In the genomic region with DNA sequence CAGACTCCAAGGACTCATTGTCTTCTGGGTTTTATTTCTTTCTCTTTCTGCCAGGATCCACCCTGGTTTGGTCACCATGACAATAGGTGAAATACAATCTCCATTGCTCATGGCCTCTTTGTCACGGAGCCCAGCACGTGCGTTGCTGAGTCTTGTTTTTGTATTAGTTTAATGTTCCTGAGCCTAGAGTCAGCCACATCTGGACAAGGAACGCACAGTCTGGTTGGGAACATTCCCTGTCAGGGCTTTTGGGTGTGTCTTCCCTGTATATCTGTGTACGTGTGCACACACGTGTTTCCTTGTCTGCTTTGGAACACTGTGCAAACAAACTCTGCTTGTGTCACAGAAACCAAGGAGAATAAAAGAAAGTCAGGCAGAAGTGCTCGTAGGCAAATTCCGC, we compare ENCODE assay signal across 14 mouse cellular contexts.
DNase-seq lines count a peak whose midpoint lies in the region; ATAC-seq and TF ChIP-seq lines count a peak whose summit lies in the region.
"Had no signal": no experiment of that assay in that cellular context is flagged by ENCODE, and none has a peak within 500 bp of the region (broad histone marks: within the 10 kb centered on the region; RNA-seq: fewer than 3 reads in every experiment).

No protein-coding gene starts in this region.

- H3K27me3 ChIP-seq in lung, postnatal 0 days (replicated peaks; ENCODE audit: insufficient read depth, low read length), result no peaks in the 10 kb centered on the region
- H3K27me3 ChIP-seq in embryonic facial prominence, embryonic 15.5 days, result no peaks in the 10 kb centered on the region
- H3K27me3 ChIP-seq in limb, embryonic 15.5 days, result no peaks in the 10 kb centered on the region
- no peaks in the 10 kb centered on the region; the same call in 1 of the 2 replicates for H3K27me3 ChIP-seq in midbrain, embryonic 16.5 days (ENCODE audit: control insufficient read depth, insufficient read depth, low read depth, low read length)
- peaks cover 12% of the 10 kb centered on the region; the same call in 1 of the 2 replicates for H3K27me3 ChIP-seq in kidney, embryonic 16.5 days (ENCODE audit: insufficient read depth, low read length)

- no peak overlapping the region for H3K27ac ChIP-seq in lung, postnatal 0 days (ENCODE audit: low read length)
- H3K27ac ChIP-seq in embryonic facial prominence, embryonic 15.5 days (replicated peaks), result peak overlapping the region; percentile 45; the same call in 1 of the 2 replicates
- peak overlapping the region; percentile 65 for H3K27ac ChIP-seq in limb, embryonic 15.5 days
- H3K27ac ChIP-seq in midbrain, embryonic 16.5 days (ENCODE audit: low read length), result no peak overlapping the region
- no peak overlapping the region for H3K27ac ChIP-seq in kidney, embryonic 16.5 days (ENCODE audit: low read length)
- H3K27ac ChIP-seq: kidney, embryonic 15.5 days; liver, embryonic 14.5 days had no signal

- H3K4me1 ChIP-seq in lung, postnatal 0 days (ENCODE audit: insufficient read depth, low read depth, low read length), result peaks cover 4% of the 10 kb centered on the region; the same call in 1 of the 2 replicates
- peaks cover 18% of the 10 kb centered on the region for H3K4me1 ChIP-seq in embryonic facial prominence, embryonic 15.5 days
- peaks cover 23% of the 10 kb centered on the region for H3K4me1 ChIP-seq in limb, embryonic 15.5 days
- no peaks in the 10 kb centered on the region for H3K4me1 ChIP-seq in midbrain, embryonic 16.5 days (ENCODE audit: control insufficient read depth, insufficient read depth, low read length)
- peaks cover 19% of the 10 kb centered on the region; the same call in 1 of the 2 replicates for H3K4me1 ChIP-seq in kidney, embryonic 16.5 days (ENCODE audit: insufficient read depth, low read length)

- 70% methylated on average over 8 of the region's 8 CpGs for WGBS in lung, postnatal 0 days
- WGBS in embryonic facial prominence, embryonic 15.5 days, result 49% methylated on average over 8 of the region's 8 CpGs
- WGBS in limb, embryonic 15.5 days, result 58% methylated on average over 8 of the region's 8 CpGs
- WGBS in midbrain, embryonic 16.5 days, result 74% methylated on average over 8 of the region's 8 CpGs
- WGBS in kidney, embryonic 16.5 days, result 50% methylated on average over 8 of the region's 8 CpGs

- no peak for TF ChIP-seq CTCF in lung, postnatal 0 days (IDR thresholded peaks at IDR 0.05)

- H3K9me3 ChIP-seq in lung, postnatal 0 days (ENCODE audit: low read length), result no peaks in the 10 kb centered on the region
- no peaks in the 10 kb centered on the region for H3K9me3 ChIP-seq in embryonic facial prominence, embryonic 15.5 days (replicated peaks)
- H3K9me3 ChIP-seq in limb, embryonic 15.5 days, result no peaks in the 10 kb centered on the region
- no peaks in the 10 kb centered on the region for H3K9me3 ChIP-seq in midbrain, embryonic 16.5 days (replicated peaks; ENCODE audit: control insufficient read depth, low read length, poor library complexity, severe bottlenecking)
- no peaks in the 10 kb centered on the region for H3K9me3 ChIP-seq in kidney, embryonic 16.5 days (ENCODE audit: low read length)
- H3K9me3 ChIP-seq: kidney, embryonic 15.5 days; megakaryocyte, embryonic 14.5 days had no signal

- no peak overlapping the region for H3K4me3 ChIP-seq in lung, postnatal 0 days (ENCODE audit: low read depth, low read length)
- no peak overlapping the region for H3K4me3 ChIP-seq in embryonic facial prominence, embryonic 15.5 days (replicated peaks)
- no peak overlapping the region for H3K4me3 ChIP-seq in limb, embryonic 15.5 days
- no peak overlapping the region for H3K4me3 ChIP-seq in midbrain, embryonic 16.5 days (ENCODE audit: low read depth, low read length)
- no peak overlapping the region for H3K4me3 ChIP-seq in kidney, embryonic 16.5 days (ENCODE audit: low read length)
- H3K4me3 ChIP-seq: kidney, embryonic 15.5 days; megakaryocyte, embryonic 14.5 days had no signal

- peak; percentile 59 for ATAC-seq in lung, postnatal 0 days
- peak; percentile 67; the same call in 1 of the 2 replicates for ATAC-seq in embryonic facial prominence, embryonic 15.5 days (ENCODE audit: insufficient number of reproducible peaks, low FRiP score, low TSS enrichment, low read depth)
- peak; percentile 63; the same call in 1 of the 2 replicates for ATAC-seq in limb, embryonic 15.5 days (ENCODE audit: insufficient number of reproducible peaks, low FRiP score, low TSS enrichment, low read depth)
- ATAC-seq in midbrain, embryonic 16.5 days, result no peak
- no peak for ATAC-seq in kidney, embryonic 16.5 days (ENCODE audit: low FRiP score, low TSS enrichment)
- ATAC-seq: inflammation-experienced regulatory T-cells, adult 6 months had no signal

- TF ChIP-seq EP300 in lung, postnatal 0 days (IDR thresholded peaks at IDR 0.05), result no peak

- no peak overlapping the region for H3K4me2 ChIP-seq in lung, postnatal 0 days (replicated peaks; ENCODE audit: low read depth, low read length)
- H3K4me2 ChIP-seq in embryonic facial prominence, embryonic 15.5 days (replicated peaks), result no peak overlapping the region
- no peak overlapping the region for H3K4me2 ChIP-seq in limb, embryonic 15.5 days
- no peak overlapping the region for H3K4me2 ChIP-seq in midbrain, embryonic 16.5 days (ENCODE audit: low read length)
- no peak overlapping the region for H3K4me2 ChIP-seq in kidney, embryonic 16.5 days (replicated peaks; ENCODE audit: low read depth, low read length)
- H3K4me2 ChIP-seq: kidney, embryonic 15.5 days had no signal

- no peaks in the 10 kb centered on the region for H3K36me3 ChIP-seq in lung, postnatal 0 days (ENCODE audit: insufficient read depth, low read length)
- no peaks in the 10 kb centered on the region; the same call in 1 of the 2 replicates for H3K36me3 ChIP-seq in embryonic facial prominence, embryonic 15.5 days
- H3K36me3 ChIP-seq in limb, embryonic 15.5 days, result no peaks in the 10 kb centered on the region
- H3K36me3 ChIP-seq in midbrain, embryonic 16.5 days (ENCODE audit: control insufficient read depth, insufficient read depth, low read length), result no peaks in the 10 kb centered on the region
- no peaks in the 10 kb centered on the region for H3K36me3 ChIP-seq in kidney, embryonic 16.5 days (ENCODE audit: insufficient read depth, low read length)
- H3K36me3 ChIP-seq: kidney, embryonic 15.5 days had no signal

- no peak for DNase-seq in lung, postnatal 0 days (ENCODE audit: low spot score)
- DNase-seq in lung, postnatal 4 days, result no peak
- DNase-seq in gastrocnemius, postnatal 25 days, result peak; percentile 74
- no peak for DNase-seq in thymus, adult 18-20 months
- DNase-seq: cerebellum, adult 11-12 months; thymus, adult 2 months had no signal

- no peak overlapping the region for H3K9ac ChIP-seq in lung, postnatal 0 days (replicated peaks; ENCODE audit: low read depth)
- H3K9ac ChIP-seq in embryonic facial prominence, embryonic 15.5 days, result no peak overlapping the region
- no peak overlapping the region for H3K9ac ChIP-seq in limb, embryonic 15.5 days
- no peak overlapping the region for H3K9ac ChIP-seq in midbrain, embryonic 16.5 days (ENCODE audit: low read depth, low read length)
- H3K9ac ChIP-seq in kidney, embryonic 16.5 days (replicated peaks; ENCODE audit: low read length), result no peak overlapping the region
- H3K9ac ChIP-seq: kidney, embryonic 15.5 days; liver, embryonic 14.5 days had no signal

Comparison
In these comparisons a context has a peak if more than half of its experiments do, and no peak if none do; other contexts are left out.
1. ATAC-seq: peak in lung, postnatal 0 days (single experiment), embryonic facial prominence, embryonic 15.5 days (single experiment) and limb, embryonic 15.5 days (single experiment); none in midbrain, embryonic 16.5 days (single experiment) and kidney, embryonic 16.5 days (single experiment).
2. H3K27ac ChIP-seq: peak in embryonic facial prominence, embryonic 15.5 days (single experiment) and limb, embryonic 15.5 days (single experiment); none in lung, postnatal 0 days (single experiment), midbrain, embryonic 16.5 days (single experiment) and kidney, embryonic 16.5 days (single experiment).